Mouse (Mus musculus): ENCODE results near the gene Mmp14. TPM values are rescaled to one million over a fixed set of nuclear protein-coding genes. Genes with fewer than 3 reads are reported as not detected.

Gene Mmp14
- 120 and 126 TPM in 2 replicates for polyA plus RNA-seq (2015; fragmentation: Nextera tagmentation; extraction: Ambion mirVana)

DNA sequence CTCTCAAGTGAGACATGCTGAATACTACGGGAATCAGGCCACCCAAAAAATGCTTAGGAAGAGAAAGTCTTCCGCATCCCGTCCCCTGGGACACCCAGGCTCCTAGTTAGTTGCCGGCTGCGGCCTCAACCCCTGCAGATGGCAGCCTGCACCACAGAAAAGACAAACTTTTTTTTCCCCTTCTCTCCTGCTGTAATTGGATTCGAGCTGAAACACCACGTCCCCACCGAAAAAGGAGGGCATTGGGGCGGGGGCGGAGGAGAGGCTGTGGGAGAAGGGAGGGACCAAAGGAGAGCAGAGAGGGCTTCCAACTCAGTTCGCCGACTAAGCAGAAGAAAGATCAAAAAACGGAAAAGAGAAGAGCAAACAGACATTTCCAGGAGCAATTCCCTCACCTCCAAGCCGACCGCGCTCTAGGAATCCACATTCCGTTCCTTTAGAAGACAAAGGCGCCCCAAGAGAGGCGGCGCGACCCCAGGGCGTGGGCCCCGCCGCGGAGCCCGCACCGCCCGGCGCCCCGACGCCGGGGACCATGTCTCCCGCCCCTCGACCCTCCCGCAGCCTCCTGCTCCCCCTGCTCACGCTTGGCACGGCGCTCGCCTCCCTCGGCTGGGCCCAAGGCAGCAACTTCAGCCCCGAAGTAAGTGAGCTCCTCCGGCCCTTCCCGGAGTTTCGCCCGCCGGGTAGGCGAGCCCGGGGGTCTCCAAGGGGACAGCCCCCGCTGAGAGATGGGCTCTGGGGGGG is at the start of gene Mmp14:
Gene Mmp14 (plus strand): TSS at position 279 of the 744 bp plus-strand sequence.
- peak within 1 kb of the TSS; percentile 99 for H3K9ac ChIP-seq (ENCODE audit: low read length)
- H3K36me3 ChIP-seq (ENCODE audit: control insufficient read depth, insufficient read depth, low read length), result 0 out of 2 replicates have a peak, but pooled peaks cover under 1% of the 10 kb centered on the region
- WGBS, result under 1% methylated on average over 49 of the region's 49 CpGs
- no peaks in the 10 kb centered on the region for H3K27me3 ChIP-seq (ENCODE audit: control insufficient read depth, insufficient read depth, low read length)
- H3K4me3 ChIP-seq (replicated peaks; ENCODE audit: low read length), result peak within 1 kb of the TSS; percentile 82
- peaks cover 58% of the 10 kb centered on the region for H3K4me1 ChIP-seq (ENCODE audit: control insufficient read depth, insufficient read depth, low read length)
- peak within 1 kb of the TSS; percentile 78 for H3K4me2 ChIP-seq (ENCODE audit: low read depth, low read length)
- no peaks in the 10 kb centered on the region for H3K9me3 ChIP-seq (replicated peaks; ENCODE audit: control insufficient read depth, low read length)
- peak within 1 kb of the TSS; percentile 98 for H3K27ac ChIP-seq (ENCODE audit: low read length)
- peak; percentile 59 for ATAC-seq (ENCODE audit: insufficient read depth, low FRiP score)

DNA sequence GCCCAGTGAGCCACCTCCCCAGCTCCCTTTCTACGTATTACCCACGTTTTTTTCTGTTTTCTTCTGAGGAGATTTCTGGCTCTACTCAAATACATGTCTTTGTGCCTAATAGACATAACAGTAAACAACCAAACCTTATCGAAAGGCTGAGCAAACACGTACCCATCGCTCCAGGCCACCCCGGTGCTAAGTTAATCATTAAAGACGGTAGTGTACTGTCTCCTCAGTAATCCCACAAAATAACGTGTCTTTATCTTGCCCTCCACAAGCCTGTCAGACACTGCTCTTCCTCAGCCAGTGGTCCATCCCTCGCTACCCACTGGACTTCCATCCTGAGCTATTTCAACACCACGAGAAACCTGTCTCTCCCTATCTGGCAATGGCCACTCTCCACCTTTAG is 49.6 kb upstream of the Mmp14 start:
- Histone ChIP-seq H3K9ac (ENCODE audit: low read length) (no peak overlapping the region), H3K4me2 (ENCODE audit: low read depth, low read length) (no peak overlapping the region), H3K27ac (ENCODE audit: low read length) (no peak overlapping the region), H3K4me1 (ENCODE audit: control insufficient read depth, insufficient read depth, low read length) (peaks cover 30% of the 10 kb centered on the region), H3K27me3 (ENCODE audit: control insufficient read depth, insufficient read depth, low read length) (no peaks in the 10 kb centered on the region), H3K36me3 (ENCODE audit: control insufficient read depth, insufficient read depth, low read length) (no peaks in the 10 kb centered on the region), H3K4me3 (replicated peaks; ENCODE audit: low read length) (no peak overlapping the region), H3K9me3 (replicated peaks; ENCODE audit: control insufficient read depth, low read length) (no peaks in the 10 kb centered on the region)
- ATAC-seq (ENCODE audit: insufficient read depth, low FRiP score), result no peak
- WGBS, result 54% methylated on average over 10 of the region's 10 CpGs

- no peak for ATAC-seq (ENCODE audit: insufficient read depth, low FRiP score)
- H3K9ac ChIP-seq (ENCODE audit: low read length), result no peak overlapping the region
- no peak overlapping the region for H3K27ac ChIP-seq (ENCODE audit: low read length)
- no peaks in the 10 kb centered on the region for H3K36me3 ChIP-seq (ENCODE audit: control insufficient read depth, insufficient read depth, low read length)
- H3K27me3 ChIP-seq (ENCODE audit: control insufficient read depth, insufficient read depth, low read length), result no peaks in the 10 kb centered on the region
- H3K4me2 ChIP-seq (ENCODE audit: low read depth, low read length), result no peak overlapping the region
- H3K4me3 ChIP-seq (replicated peaks; ENCODE audit: low read length), result no peak overlapping the region
- WGBS, result 74% methylated on average over 9 of the region's 9 CpGs
- H3K9me3 ChIP-seq (replicated peaks; ENCODE audit: control insufficient read depth, low read length), result no peaks in the 10 kb centered on the region
- peaks cover 30% of the 10 kb centered on the region for H3K4me1 ChIP-seq (ENCODE audit: control insufficient read depth, insufficient read depth, low read length)
Measured at GRCm38 (mm10) chr14:54382641-54383040, 48.8 kb upstream of the Mmp14 start.

DNA sequence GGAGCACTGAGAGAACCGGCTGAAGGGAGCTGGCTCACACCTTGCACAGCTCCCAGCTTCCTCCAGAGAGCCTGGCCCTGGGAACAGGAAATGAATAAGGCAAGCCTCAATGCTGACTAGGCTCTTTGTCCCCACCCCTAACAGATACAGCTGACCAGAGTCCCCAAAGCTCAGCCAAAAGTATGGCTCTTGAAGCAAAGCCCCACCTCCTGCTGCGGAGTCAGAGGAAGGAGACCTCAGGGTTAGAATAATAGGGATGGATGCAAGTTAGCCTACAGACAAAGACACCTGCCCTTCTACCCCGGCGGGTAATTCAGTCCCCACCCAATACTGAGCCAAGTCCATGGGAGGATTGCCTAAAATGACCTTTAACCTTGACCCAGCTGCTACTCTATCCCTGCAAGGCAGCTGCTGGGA is 48.0 kb upstream of the Mmp14 start:
- H3K36me3 ChIP-seq (ENCODE audit: control insufficient read depth, insufficient read depth, low read length), result no peaks in the 10 kb centered on the region
- no peak overlapping the region for H3K4me2 ChIP-seq (ENCODE audit: low read depth, low read length)
- no peak overlapping the region for H3K9ac ChIP-seq (ENCODE audit: low read length)
- no peak overlapping the region for H3K27ac ChIP-seq (ENCODE audit: low read length)
- peaks cover 30% of the 10 kb centered on the region for H3K4me1 ChIP-seq (ENCODE audit: control insufficient read depth, insufficient read depth, low read length)
- H3K4me3 ChIP-seq (replicated peaks; ENCODE audit: low read length), result no peak overlapping the region
- H3K9me3 ChIP-seq (replicated peaks; ENCODE audit: control insufficient read depth, low read length), result no peaks in the 10 kb centered on the region
- ATAC-seq (ENCODE audit: insufficient read depth, low FRiP score), result peak; percentile 77; the same call in 1 of the 2 replicates
- 40% methylated on average over 4 of the region's 4 CpGs for WGBS
- no peaks in the 10 kb centered on the region for H3K27me3 ChIP-seq (ENCODE audit: control insufficient read depth, insufficient read depth, low read length)

- Histone ChIP-seq H3K9me3 (replicated peaks; ENCODE audit: control insufficient read depth, low read length) (no peaks in the 10 kb centered on the region), H3K27ac (ENCODE audit: low read length) (no peak overlapping the region), H3K27me3 (ENCODE audit: control insufficient read depth, insufficient read depth, low read length) (no peaks in the 10 kb centered on the region), H3K4me1 (ENCODE audit: control insufficient read depth, insufficient read depth, low read length) (peaks cover 28% of the 10 kb centered on the region), H3K4me2 (ENCODE audit: low read depth, low read length) (no peak overlapping the region), H3K9ac (ENCODE audit: low read length) (no peak overlapping the region), H3K36me3 (ENCODE audit: control insufficient read depth, insufficient read depth, low read length) (no peaks in the 10 kb centered on the region), H3K4me3 (replicated peaks; ENCODE audit: low read length) (no peak overlapping the region)
- 83% methylated on average over 8 of the region's 8 CpGs for WGBS
- ATAC-seq (ENCODE audit: insufficient read depth, low FRiP score), result no peak
Measured at GRCm38 (mm10) chr14:54384396-54384795, 47.0 kb upstream of the Mmp14 start.

GRCm38 (mm10) chr14:54385968-54386618 is 45.3 kb upstream of the Mmp14 start:
- H3K4me3 ChIP-seq (replicated peaks; ENCODE audit: low read length), result no peak overlapping the region
- no peak overlapping the region for H3K27ac ChIP-seq (ENCODE audit: low read length)
- no peak overlapping the region for H3K9ac ChIP-seq (ENCODE audit: low read length)
- 75% methylated on average over 7 of the region's 7 CpGs for WGBS
- H3K4me2 ChIP-seq (ENCODE audit: low read depth, low read length), result no peak overlapping the region
- H3K4me1 ChIP-seq (ENCODE audit: control insufficient read depth, insufficient read depth, low read length), result peaks cover 20% of the 10 kb centered on the region
- H3K27me3 ChIP-seq (ENCODE audit: control insufficient read depth, insufficient read depth, low read length), result no peaks in the 10 kb centered on the region
- no peaks in the 10 kb centered on the region for H3K9me3 ChIP-seq (replicated peaks; ENCODE audit: control insufficient read depth, low read length)
- no peak for ATAC-seq (ENCODE audit: insufficient read depth, low FRiP score)
- H3K36me3 ChIP-seq (ENCODE audit: control insufficient read depth, insufficient read depth, low read length), result no peaks in the 10 kb centered on the region

GRCm38 (mm10) chr14:54387546-54387945 is 43.9 kb upstream of the Mmp14 start:
- Histone ChIP-seq H3K9ac (ENCODE audit: low read length) (no peak overlapping the region), H3K27ac (ENCODE audit: low read length) (no peak overlapping the region), H3K4me2 (ENCODE audit: low read depth, low read length) (no peak overlapping the region), H3K36me3 (ENCODE audit: control insufficient read depth, insufficient read depth, low read length) (no peaks in the 10 kb centered on the region), H3K4me1 (ENCODE audit: control insufficient read depth, insufficient read depth, low read length) (peaks cover 13% of the 10 kb centered on the region), H3K4me3 (replicated peaks; ENCODE audit: low read length) (no peak overlapping the region), H3K27me3 (ENCODE audit: control insufficient read depth, insufficient read depth, low read length) (no peaks in the 10 kb centered on the region), H3K9me3 (replicated peaks; ENCODE audit: control insufficient read depth, low read length) (no peaks in the 10 kb centered on the region)
- ATAC-seq (ENCODE audit: insufficient read depth, low FRiP score), result no peak
- WGBS, result 64% methylated on average over 6 of the region's 6 CpGs

GRCm38 (mm10) chr14:54390843-54391242 is 40.6 kb upstream of the Mmp14 start:
- WGBS, result 58% methylated on average over 6 of the region's 6 CpGs
- H3K9ac ChIP-seq (ENCODE audit: low read length), result no peak overlapping the region
- H3K27ac ChIP-seq (ENCODE audit: low read length), result no peak overlapping the region
- no peak overlapping the region for H3K4me3 ChIP-seq (replicated peaks; ENCODE audit: low read length)
- H3K36me3 ChIP-seq (ENCODE audit: control insufficient read depth, insufficient read depth, low read length), result no peaks in the 10 kb centered on the region
- H3K27me3 ChIP-seq (ENCODE audit: control insufficient read depth, insufficient read depth, low read length), result no peaks in the 10 kb centered on the region
- ATAC-seq (ENCODE audit: insufficient read depth, low FRiP score), result no peak
- H3K4me1 ChIP-seq (ENCODE audit: control insufficient read depth, insufficient read depth, low read length), result no peaks in the 10 kb centered on the region
- H3K4me2 ChIP-seq (ENCODE audit: low read depth, low read length), result no peak overlapping the region
- no peaks in the 10 kb centered on the region; the same call in 1 of the 2 replicates for H3K9me3 ChIP-seq (replicated peaks; ENCODE audit: control insufficient read depth, low read length)

DNA sequence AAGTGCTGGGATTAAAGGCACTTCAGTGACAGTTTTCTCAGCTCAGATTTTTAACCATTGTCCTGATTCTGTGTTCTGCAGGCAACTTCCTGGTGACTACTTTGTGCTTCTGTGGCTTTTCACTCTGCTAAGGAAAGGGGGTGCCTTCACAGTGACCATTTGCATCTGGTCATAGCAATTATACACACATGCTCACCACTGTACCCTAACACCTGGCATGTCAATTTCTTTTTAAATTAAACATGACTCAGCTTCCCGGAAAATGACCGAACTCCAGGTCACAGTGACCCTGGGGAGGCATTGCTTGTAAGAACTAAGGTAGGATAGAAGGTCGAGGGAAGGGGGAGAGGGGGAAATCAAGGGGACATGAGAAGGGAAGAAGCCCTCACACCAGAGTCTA is 37.6 kb upstream of the Mmp14 start:
- WGBS, result 66% methylated on average over 3 of the region's 3 CpGs
- H3K27ac ChIP-seq (ENCODE audit: low read length), result no peak overlapping the region
- ATAC-seq (ENCODE audit: insufficient read depth, low FRiP score), result no peak
- H3K9me3 ChIP-seq (replicated peaks; ENCODE audit: control insufficient read depth, low read length), result no peaks in the 10 kb centered on the region; the same call in 1 of the 2 replicates
- H3K4me1 ChIP-seq (ENCODE audit: control insufficient read depth, insufficient read depth, low read length), result no peaks in the 10 kb centered on the region
- H3K27me3 ChIP-seq (ENCODE audit: control insufficient read depth, insufficient read depth, low read length), result no peaks in the 10 kb centered on the region
- H3K36me3 ChIP-seq (ENCODE audit: control insufficient read depth, insufficient read depth, low read length), result no peaks in the 10 kb centered on the region
- H3K4me2 ChIP-seq (ENCODE audit: low read depth, low read length), result no peak overlapping the region
- H3K9ac ChIP-seq (ENCODE audit: low read length), result no peak overlapping the region
- no peak overlapping the region for H3K4me3 ChIP-seq (replicated peaks; ENCODE audit: low read length)
